ENCODE assay signal across 8 mouse cellular contexts in genomic region chr13:48857246-48857932, GRCm38 (mm10). TPM values are rescaled to one million over a fixed set of nuclear protein-coding genes. Genes with fewer than 3 reads are reported as not detected.
A peak's percentile ranks its signal among the peaks of the same experiment; 100 is the strongest.
DNase-seq lines count a peak whose midpoint lies in the region; ATAC-seq and TF ChIP-seq lines count a peak whose summit lies in the region.
"Had no signal": no experiment of that assay in that cellular context is flagged by ENCODE, and none has a peak within 500 bp of the region (broad histone marks: within the 10 kb centered on the region; RNA-seq: fewer than 3 reads in every experiment).

No protein-coding gene starts in this region.

- peak overlapping the region; percentile 17; the same call in 1 of the 2 replicates for H3K27ac ChIP-seq in hindbrain, embryonic 14.5 days
- no peak overlapping the region for H3K27ac ChIP-seq in hindbrain, embryonic 11.5 days (ENCODE audit: low read depth, low read length)
- no peak overlapping the region for H3K27ac ChIP-seq in intestine, postnatal 0 days (ENCODE audit: low read depth, low read length)
- no peak overlapping the region for H3K27ac ChIP-seq in midbrain, embryonic 14.5 days (replicated peaks; ENCODE audit: low read depth, low read length)
- H3K27ac ChIP-seq: limb, embryonic 15.5 days had no signal

- no peak for DNase-seq in hindbrain, embryonic 14.5 days (ENCODE audit: low spot score)
- no peak for DNase-seq in hindbrain, embryonic 11.5 days (ENCODE audit: low spot score)
- peak; percentile 27 for DNase-seq in R1 (ENCODE audit: low read depth, low spot score)
- peak; percentile 20 for DNase-seq in midbrain, embryonic 14.5 days
- no peak for DNase-seq in layer of hippocampus, postnatal 25 days (ENCODE audit: extremely low spot score in 1 of 2, low spot score in 1 of 2)
- DNase-seq in thymus, postnatal 4 days: no peak

- peaks cover 4% of the 10 kb centered on the region; the same call in 1 of the 2 replicates for H3K9me3 ChIP-seq in hindbrain, embryonic 14.5 days (ENCODE audit: control insufficient read depth, low read length)
- no peaks in the 10 kb centered on the region for H3K9me3 ChIP-seq in hindbrain, embryonic 11.5 days (ENCODE audit: control insufficient read depth, low read length)
- H3K9me3 ChIP-seq in intestine, postnatal 0 days (ENCODE audit: control insufficient read depth): no peaks in the 10 kb centered on the region
- no peaks in the 10 kb centered on the region for H3K9me3 ChIP-seq in midbrain, embryonic 14.5 days (ENCODE audit: control insufficient read depth, low read length)
- H3K9me3 ChIP-seq: limb, embryonic 15.5 days had no signal

- no peak for TF ChIP-seq CTCF in intestine, postnatal 0 days (IDR thresholded peaks at IDR 0.05; ENCODE audit: low read depth)

- no peak overlapping the region for H3K4me2 ChIP-seq in hindbrain, embryonic 14.5 days (replicated peaks)
- no peak overlapping the region for H3K4me2 ChIP-seq in hindbrain, embryonic 11.5 days (replicated peaks; ENCODE audit: low read depth, low read length)
- no peak overlapping the region for H3K4me2 ChIP-seq in intestine, postnatal 0 days (replicated peaks; ENCODE audit: low read depth)
- H3K4me2 ChIP-seq in midbrain, embryonic 14.5 days (ENCODE audit: low read length): no peak overlapping the region
- H3K4me2 ChIP-seq: limb, embryonic 15.5 days had no signal

- H3K27me3 ChIP-seq in hindbrain, embryonic 14.5 days (ENCODE audit: control insufficient read depth, insufficient read depth, low read length): no peaks in the 10 kb centered on the region
- no peaks in the 10 kb centered on the region for H3K27me3 ChIP-seq in hindbrain, embryonic 11.5 days (ENCODE audit: control insufficient read depth, insufficient read depth, low read length)
- no peaks in the 10 kb centered on the region for H3K27me3 ChIP-seq in intestine, postnatal 0 days (replicated peaks; ENCODE audit: control insufficient read depth, insufficient read depth, low read length)
- no peaks in the 10 kb centered on the region for H3K27me3 ChIP-seq in midbrain, embryonic 14.5 days (ENCODE audit: control insufficient read depth, insufficient read depth, low read length)
- H3K27me3 ChIP-seq: limb, embryonic 15.5 days had no signal

- no peaks in the 10 kb centered on the region for H3K36me3 ChIP-seq in hindbrain, embryonic 14.5 days (replicated peaks; ENCODE audit: control insufficient read depth, insufficient read depth)
- no peaks in the 10 kb centered on the region for H3K36me3 ChIP-seq in hindbrain, embryonic 11.5 days (ENCODE audit: control insufficient read depth, insufficient read depth, low read length)
- no peaks in the 10 kb centered on the region for H3K36me3 ChIP-seq in intestine, postnatal 0 days (ENCODE audit: control insufficient read depth, insufficient read depth)
- no peaks in the 10 kb centered on the region for H3K36me3 ChIP-seq in midbrain, embryonic 14.5 days (ENCODE audit: control insufficient read depth, insufficient read depth, low read length)
- H3K36me3 ChIP-seq: limb, embryonic 15.5 days had no signal

- no peak for ATAC-seq in hindbrain, embryonic 14.5 days (ENCODE audit: low FRiP score)
- no peak for ATAC-seq in hindbrain, embryonic 11.5 days (ENCODE audit: low FRiP score)
- no peak for ATAC-seq in intestine, postnatal 0 days
- no peak for ATAC-seq in midbrain, embryonic 14.5 days (ENCODE audit: low FRiP score, low TSS enrichment)

- 48% methylated on average over 7 of the region's 7 CpGs for WGBS in hindbrain, embryonic 14.5 days
- WGBS in hindbrain, embryonic 11.5 days: 60% methylated on average over 7 of the region's 7 CpGs
- WGBS in intestine, postnatal 0 days: 41% methylated on average over 7 of the region's 7 CpGs
- 51% methylated on average over 7 of the region's 7 CpGs for WGBS in midbrain, embryonic 14.5 days

- H3K4me3 ChIP-seq in hindbrain, embryonic 14.5 days (replicated peaks; ENCODE audit: low read length): no peak overlapping the region
- H3K4me3 ChIP-seq in hindbrain, embryonic 11.5 days (ENCODE audit: low read depth, low read length): no peak overlapping the region
- no peak overlapping the region for H3K4me3 ChIP-seq in intestine, postnatal 0 days (ENCODE audit: low read depth, low read length)
- no peak overlapping the region for H3K4me3 ChIP-seq in midbrain, embryonic 14.5 days (replicated peaks; ENCODE audit: low read depth, low read length)
- H3K4me3 ChIP-seq: limb, embryonic 15.5 days had no signal

- H3K4me1 ChIP-seq in hindbrain, embryonic 14.5 days (replicated peaks; ENCODE audit: control insufficient read depth, insufficient read depth, low read length): peaks cover 33% of the 10 kb centered on the region
- peaks cover 4% of the 10 kb centered on the region; the same call in 1 of the 2 replicates for H3K4me1 ChIP-seq in hindbrain, embryonic 11.5 days (replicated peaks; ENCODE audit: control insufficient read depth, insufficient read depth, low read length)
- H3K4me1 ChIP-seq in intestine, postnatal 0 days (replicated peaks; ENCODE audit: control insufficient read depth, insufficient read depth, low read length): peaks cover 21% of the 10 kb centered on the region; the same call in 1 of the 2 replicates
- peaks cover 57% of the 10 kb centered on the region for H3K4me1 ChIP-seq in midbrain, embryonic 14.5 days (ENCODE audit: control insufficient read depth, insufficient read depth, low read length)

- H3K9ac ChIP-seq in hindbrain, embryonic 14.5 days: no peak overlapping the region
- H3K9ac ChIP-seq in hindbrain, embryonic 11.5 days (ENCODE audit: low read depth, low read length): no peak overlapping the region
- H3K9ac ChIP-seq in intestine, postnatal 0 days (ENCODE audit: low read depth, low read length): 0 out of 2 replicates have a peak overlapping the region, but pooled peaks have one; percentile 11
- no peak overlapping the region; the same call in 1 of the 2 replicates for H3K9ac ChIP-seq in midbrain, embryonic 14.5 days (replicated peaks; ENCODE audit: low read length)
- H3K9ac ChIP-seq: limb, embryonic 15.5 days had no signal

RNA-seq across cellular contexts. Expression of gene Phf2, which starts 13.5 kb away (rescaled TPM):
- polyA plus RNA-seq in hindbrain, embryonic 14.5 days (2014; fragmentation: Nextera tagmentation; extraction: Ambion mirVana): 10.8 and 11.2 TPM in 2 replicates
- polyA plus RNA-seq in hindbrain, embryonic 11.5 days (2014; fragmentation: Nextera tagmentation; extraction: Ambion mirVana): 10.0 and 13.2 TPM in 2 replicates
- 3.5 and 3.6 TPM in 2 replicates for polyA plus RNA-seq in intestine, postnatal 0 days (2015; fragmentation: Nextera tagmentation; extraction: Ambion mirVana)
- polyA plus RNA-seq in midbrain, embryonic 14.5 days (2014; fragmentation: Nextera tagmentation; extraction: Ambion mirVana): 12.1 and 14.3 TPM in 2 replicates
- 10 to 100 TPM; 34.7 to 34.8 TPM for total RNA-seq in layer of hippocampus, postnatal 25 days (2021)

Comparison
In these comparisons a context has a peak if more than half of its experiments do, and no peak if none do; other contexts are left out.
1. DNase-seq: peak in R1 (single experiment) and midbrain, embryonic 14.5 days (single experiment); none in hindbrain, embryonic 14.5 days (single experiment), hindbrain, embryonic 11.5 days (single experiment), layer of hippocampus, postnatal 25 days (0 of 2) and thymus, postnatal 4 days (single experiment).